Mouse (Mus musculus) urinary bladder, adult 2 months (tissue): ENCODE data around the gene Cyp2w1. TPM values are rescaled to one million over a fixed set of nuclear protein-coding genes. Genes with fewer than 3 reads are reported as not detected.
"Not testable (repeated sequence)": the region's sequence is repeated elsewhere in the genome, so short reads cannot be mapped to it uniquely, and the experiment has no call there.

ENCODE experiments used
- DNase-seq: peaks from one replicate; pipeline ENCODE4 v3.0.0; 2022; ENCODE audit warnings: low spot score
- polyA plus RNA-seq: library from polyadenylated mRNA; depleted of rRNA; stranded (reverse); fragments of >200 nt; gene quantifications from 2 replicates; pipeline ENCODE4 v1.2.3, GENCODE M21; 2012

Gene Cyp2w1
- polyA plus RNA-seq, 1 experiment, result not detected

DNA sequence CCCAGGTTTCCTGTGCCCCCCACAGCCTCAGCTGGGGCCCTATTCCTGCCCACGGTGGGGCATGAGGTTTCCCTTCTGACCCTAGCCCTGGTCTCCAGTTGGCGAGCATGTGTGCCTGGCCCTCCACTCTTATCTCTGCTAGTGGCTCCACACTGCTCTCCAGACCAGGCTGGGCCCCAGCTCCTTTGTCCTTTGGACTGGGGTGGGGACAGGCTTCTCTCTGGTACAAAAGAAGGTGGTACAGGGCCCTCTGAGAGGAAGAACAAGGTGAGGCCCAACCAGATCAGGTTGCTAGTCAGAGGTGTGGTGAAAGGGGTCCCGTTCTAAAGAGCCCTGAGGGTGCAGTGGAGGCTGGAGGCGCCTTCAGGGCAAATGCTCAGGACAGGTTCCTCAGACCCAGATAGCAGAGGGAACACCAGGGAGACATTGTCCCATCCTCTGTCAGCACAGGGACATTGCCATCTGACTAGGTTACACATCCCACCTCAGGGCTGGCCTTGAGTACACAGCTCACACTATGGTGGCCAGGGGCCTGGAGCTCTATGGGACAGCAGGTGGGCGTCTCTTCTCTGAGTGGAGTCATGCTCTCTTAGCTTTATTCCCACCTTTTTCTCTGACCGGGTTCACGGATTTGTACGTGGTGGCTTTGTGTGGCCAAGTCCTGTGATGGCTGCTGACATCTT is 19.7 kb upstream of the Cyp2w1 start:
- no peak for DNase-seq

DNA sequence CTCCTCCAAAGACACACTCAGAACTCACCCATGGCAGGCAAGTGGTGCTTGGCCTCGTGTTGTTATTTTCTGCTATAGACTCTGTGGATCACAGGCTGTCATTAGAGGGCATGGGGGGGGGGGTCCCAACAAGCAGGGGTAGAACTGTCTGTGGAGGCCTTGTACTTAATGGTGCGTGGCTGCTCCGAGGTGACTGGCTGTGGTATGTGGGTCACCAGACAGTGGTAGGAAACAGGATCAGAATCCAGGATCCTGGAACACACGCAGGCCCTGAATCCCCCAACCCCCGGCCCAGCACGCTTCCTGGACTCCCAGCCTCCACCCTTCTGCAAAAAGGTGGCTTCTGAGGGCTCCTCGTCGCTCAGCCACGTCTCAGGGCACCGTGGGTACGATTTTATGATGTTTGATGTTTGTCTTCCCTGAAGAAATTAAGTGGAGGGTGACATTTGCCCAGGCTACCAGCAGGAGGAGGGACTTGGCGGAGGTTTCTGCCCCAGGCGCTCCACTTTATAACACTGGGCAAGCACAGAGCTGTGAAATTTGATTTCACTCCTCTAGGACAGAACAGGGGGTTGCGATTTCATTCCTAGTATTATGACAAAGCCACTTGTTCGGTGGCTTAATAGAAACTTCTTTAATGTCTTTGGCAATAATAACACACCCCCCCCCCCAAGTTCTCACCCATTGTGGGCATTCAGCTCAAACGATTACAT is 19.0 kb upstream of the Cyp2w1 start:
- no peak for DNase-seq

GRCm38 (mm10) chr5:139334394-139334793 is 18.0 kb upstream of the Cyp2w1 start:
- not testable (repeated sequence) for DNase-seq

- DNase-seq, result no peak
Observed at GRCm38 (mm10) chr5:139335634-139336033, 16.8 kb upstream of the Cyp2w1 start.

GRCm38 (mm10) chr5:139337826-139338370 is 14.5 kb upstream of the Cyp2w1 start:
- DNase-seq, result no peak

- no peak for DNase-seq
Observed at GRCm38 (mm10) chr5:139338403-139338802, 14.0 kb upstream of the Cyp2w1 start.

- DNase-seq, result no peak
Observed at GRCm38 (mm10) chr5:139338891-139339290, 13.5 kb upstream of the Cyp2w1 start.

DNA sequence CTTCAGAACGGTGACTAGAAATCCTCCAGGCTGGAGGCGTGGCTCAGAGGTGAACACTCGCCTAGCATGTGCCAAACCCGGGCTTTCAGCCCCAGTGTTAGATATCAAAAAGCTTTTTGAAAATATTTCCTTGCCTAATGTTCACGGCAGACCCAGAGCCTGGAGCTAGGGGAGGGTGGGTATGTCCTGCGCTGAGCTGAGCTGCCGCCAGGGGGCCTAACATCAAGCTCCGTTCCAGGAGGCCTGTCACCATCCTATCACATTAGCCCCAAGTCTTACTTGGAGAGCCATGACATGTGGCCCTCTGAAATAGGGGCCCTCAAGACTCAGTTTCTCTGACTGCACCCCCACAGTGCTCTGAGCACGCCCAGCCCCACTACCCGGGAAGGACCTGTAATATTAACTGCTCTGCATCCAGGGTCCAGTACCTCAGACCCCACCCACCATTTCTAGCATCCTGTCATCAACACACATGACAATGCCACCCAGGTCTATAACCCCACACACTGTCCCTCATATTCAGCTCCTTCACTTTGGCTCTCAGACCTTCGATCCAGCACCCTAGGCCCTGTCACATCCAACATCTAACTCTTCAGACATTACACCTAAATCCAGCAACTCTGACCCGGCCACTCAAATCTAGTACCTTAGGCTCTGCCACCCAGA is 8.3 kb upstream of the Cyp2w1 start:
- peak; percentile 50 for DNase-seq

GRCm38 (mm10) chr5:139344687-139345363 is 7.6 kb upstream of the Cyp2w1 start:
- peak; percentile 81 for DNase-seq

DNA sequence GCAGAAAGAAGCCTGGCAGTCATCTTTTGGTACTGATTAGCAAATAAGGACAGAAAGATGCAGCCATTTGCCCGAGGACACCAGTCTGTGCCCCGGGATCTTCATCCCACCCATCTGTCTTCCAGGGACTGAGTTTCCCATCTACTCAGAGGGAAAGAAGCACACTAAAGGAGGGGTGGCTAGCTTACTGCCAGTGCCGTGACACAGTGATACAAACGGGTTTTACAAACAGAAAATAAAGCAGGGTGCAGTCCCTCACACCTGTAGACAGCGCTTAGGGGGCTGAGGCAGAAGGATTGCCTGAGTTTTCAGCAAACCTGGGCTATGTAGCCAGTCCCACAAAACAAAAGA is 7.1 kb upstream of the Cyp2w1 start:
- no peak for DNase-seq

GRCm38 (mm10) chr5:139347225-139347624 is 5.2 kb upstream of the Cyp2w1 start:
- DNase-seq, result no peak

GRCm38 (mm10) chr5:139349713-139350112 is 2.7 kb upstream of the Cyp2w1 start:
- DNase-seq, result no peak

DNA sequence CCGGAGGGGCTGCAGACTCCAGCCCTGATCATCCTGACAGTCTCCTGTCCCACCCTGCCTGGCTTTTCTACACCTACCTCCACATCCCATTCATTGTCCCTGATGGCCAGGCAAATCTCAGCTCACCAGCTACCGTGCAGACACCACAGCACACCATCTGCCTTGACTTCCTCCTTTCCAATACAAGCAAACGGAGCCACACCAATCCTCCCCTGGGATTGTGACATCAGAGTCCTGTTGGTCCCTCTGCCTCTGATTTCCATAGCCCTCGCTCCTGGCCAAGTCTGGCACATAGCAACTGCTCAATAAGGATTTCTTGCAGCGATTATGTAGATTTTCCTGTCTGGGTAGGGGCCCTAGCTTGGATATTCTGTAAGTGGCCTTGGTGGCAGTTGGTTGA is 1.3 kb upstream of the Cyp2w1 start, which contains the start of gene Cox19:
TSS of gene Cox19 (minus strand) at position 285 of the 400 bp plus-strand sequence.
- DNase-seq, result no peak

GRCm38 (mm10) chr5:139351628-139352027 is 789 bp upstream of the Cyp2w1 start:
- DNase-seq, result no peak

- DNase-seq, result no peak
Observed at GRCm38 (mm10) chr5:139353496-139353895, 1.1 kb downstream of the Cyp2w1 start.

DNA sequence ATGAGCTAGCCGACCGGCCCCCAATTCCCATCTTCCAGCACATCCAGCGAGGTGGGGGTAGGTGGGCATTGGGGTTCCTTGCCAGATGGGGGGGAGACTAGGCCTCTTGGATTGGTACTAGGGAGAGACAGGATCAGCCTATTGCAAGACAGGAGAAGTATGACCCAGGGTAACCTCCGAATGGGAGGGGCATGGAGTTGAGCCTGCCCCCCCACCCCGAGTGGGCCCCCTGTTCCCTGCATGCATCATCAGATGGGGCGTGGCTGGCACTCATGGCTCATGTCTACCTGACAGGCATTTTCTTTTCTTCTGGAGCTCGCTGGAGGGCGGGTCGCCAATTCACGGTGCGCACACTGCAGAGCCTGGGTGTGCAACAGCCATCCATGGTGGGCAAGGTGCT is 1.5 kb downstream of the Cyp2w1 start:
- no peak for DNase-seq

- peak; percentile 67 for DNase-seq
Observed at GRCm38 (mm10) chr5:139355235-139355772, 2.9 kb downstream of the Cyp2w1 start.

- no peak for DNase-seq
Observed at GRCm38 (mm10) chr5:139358653-139359052, 6.2 kb downstream of the Cyp2w1 start.

GRCm38 (mm10) chr5:139359244-139359643 is 6.8 kb downstream of the Cyp2w1 start:
- DNase-seq, result no peak

DNA sequence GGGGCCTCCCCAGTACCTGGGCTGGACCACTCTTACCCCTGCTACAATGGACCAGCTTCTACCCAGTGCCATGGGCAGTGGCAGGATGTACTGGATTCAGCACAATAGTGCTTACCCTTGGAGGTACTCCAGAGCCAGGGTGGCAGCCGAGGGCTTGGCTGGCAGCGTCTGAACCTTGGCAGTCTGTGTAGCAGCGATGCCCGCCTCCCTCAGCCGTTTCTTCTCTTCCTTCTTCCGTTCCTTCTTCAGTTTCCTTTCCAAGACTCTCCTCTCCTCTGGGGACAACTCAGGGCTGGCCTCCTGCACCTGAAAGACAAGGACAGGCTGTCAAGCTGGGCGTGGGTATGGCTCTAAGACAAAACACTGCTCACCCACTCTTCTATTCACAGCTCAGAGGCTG is 11.4 kb downstream of the Cyp2w1 start:
- DNase-seq, result no peak

- peak; percentile 87 for DNase-seq
Observed at GRCm38 (mm10) chr5:139364260-139364910, 12.0 kb downstream of the Cyp2w1 start.
